Mouse (Mus musculus): ENCODE measurements around the gene Trim33.

Gene Trim33

DNA sequence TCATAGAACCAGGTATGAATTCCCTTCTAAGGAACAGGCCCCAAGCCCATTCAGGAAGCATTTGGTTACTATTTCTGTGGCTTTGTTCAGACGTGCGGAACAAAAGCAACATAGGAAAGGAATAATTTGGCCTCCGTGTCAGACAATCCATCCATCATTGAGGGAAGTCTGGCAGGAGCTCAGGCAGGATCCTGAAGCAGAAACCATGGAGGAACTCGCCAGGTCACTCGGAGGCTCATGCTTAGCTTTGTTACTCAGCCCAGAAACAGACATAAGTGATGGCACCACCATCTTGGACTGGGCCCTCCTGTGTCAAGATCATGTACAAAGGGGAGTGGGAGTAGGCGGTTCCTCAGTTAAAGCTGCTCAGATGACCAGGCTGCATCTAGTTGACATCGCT is 82.1 kb downstream of the Trim33 start:
- no peak for DNase-seq (ENCODE audit: low read depth, low spot score)

DNA sequence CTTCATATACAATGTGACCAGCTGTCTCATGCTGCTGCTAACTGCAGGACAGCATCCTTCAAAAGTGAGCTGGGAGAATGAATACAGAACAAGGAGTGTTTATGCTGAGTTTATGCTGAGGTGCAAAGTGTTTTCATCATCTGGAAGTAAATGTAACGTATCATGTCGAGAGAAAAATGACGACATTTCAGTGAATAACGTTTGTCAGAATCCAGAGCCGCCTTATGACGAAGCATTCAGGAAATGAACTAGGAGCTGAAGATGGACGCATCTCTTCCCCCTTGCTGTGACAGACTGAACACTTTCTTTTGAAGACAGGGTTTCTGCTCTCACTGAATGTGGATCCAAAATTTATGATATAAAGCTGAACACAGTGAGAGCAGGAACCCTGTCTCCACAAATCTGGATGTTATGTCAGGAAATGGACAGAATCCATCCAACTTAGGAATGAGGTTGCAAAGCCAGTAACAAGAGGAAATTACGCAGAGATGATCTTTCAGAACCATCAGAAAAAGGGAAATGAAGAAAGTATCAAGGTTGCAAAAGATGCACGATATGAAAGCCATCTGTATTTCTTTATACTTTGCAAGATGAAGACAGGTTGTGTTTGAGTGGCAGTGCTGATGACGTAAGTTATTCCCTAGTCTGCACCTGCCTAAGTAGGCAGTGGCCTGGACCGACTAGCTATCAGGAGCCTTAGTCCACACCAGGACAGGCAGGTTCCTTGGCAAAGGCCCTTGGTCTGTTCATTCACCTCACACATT is 85.3 kb downstream of the Trim33 start:
- DNase-seq (ENCODE audit: low read depth, low spot score) = no peak

GRCm38 (mm10) chr3:103367176-103367970 is 88.3 kb downstream of the Trim33 start:
- DNase-seq (ENCODE audit: low read depth, low spot score) = no peak

DNA sequence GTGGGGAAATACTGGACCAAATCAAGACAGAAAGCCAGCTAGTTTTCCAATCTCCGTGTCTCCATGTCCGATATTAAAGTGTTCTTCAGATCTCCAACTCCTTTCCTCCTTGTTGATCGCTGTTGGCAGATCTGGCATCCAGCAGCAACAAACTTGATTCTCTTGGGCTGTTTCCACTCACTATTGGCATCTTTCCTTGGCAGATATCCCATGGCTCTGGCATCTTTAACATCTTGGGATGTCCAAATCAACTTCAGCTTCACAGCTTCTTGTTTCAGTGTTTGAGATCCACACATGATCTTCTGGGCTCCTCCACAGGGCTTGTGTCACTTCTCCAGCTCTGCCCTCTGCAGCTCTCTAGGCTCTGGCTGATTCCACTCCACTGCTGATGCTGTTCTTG is 89.6 kb downstream of the Trim33 start:
- DNase-seq (ENCODE audit: low read depth, low spot score) = no peak

GRCm38 (mm10) chr3:103374028-103374427 is 94.9 kb downstream of the Trim33 start:
- peak; percentile 84 for DNase-seq (ENCODE audit: low read depth, low spot score)

DNA sequence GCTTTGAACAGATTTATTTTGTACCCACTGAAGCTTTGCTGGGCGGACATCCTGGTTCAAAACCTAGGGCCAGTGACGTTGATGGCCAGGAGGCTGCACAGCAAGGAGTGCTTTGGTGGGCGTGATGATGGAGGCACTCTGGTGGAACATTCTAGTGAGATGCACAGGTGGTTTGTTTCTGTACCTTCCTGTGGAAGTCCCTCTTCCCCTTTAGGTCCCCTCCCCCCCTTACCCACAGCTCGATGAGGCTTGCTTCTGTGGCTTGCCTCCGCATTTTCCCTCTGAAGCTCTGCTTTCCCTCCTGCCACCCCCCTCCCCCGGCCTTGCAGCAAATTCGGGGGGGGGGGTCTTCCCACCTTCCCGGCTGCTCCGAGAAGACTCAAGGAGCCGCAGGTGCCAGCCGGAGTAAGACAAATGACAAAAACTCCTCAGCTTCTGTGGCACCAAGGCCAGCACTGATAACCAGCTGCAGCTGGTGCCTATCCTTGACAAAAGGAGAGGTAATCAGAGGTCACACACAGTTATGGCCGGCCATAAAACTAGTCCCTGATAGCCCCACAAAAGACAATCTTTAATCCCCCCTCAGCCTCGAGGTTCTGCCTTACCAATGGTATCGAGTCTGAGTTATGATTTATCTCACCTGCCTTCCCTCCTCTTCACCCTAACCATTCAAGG is 96.2 kb downstream of the Trim33 start:
- peak; percentile 47 for DNase-seq (ENCODE audit: low read depth, low spot score)

DNA sequence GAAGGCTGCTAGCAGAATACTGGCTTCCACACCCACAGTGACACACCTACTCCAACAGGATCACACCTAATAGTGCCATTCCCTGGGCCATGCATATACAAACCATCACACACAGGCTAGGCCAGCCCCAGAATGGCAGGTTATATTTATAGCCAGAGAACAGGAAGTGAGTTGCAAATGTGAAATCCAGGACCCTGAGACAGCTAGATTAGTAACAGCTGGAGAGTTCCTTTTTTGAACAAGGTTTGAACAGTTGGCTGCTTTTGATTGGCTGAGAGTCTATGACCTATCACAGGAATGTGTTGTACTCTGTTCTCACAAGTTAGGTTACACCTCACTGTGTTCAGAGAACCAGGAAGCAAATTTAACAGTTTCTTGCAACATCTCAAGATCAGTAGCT is 98.9 kb downstream of the Trim33 start:
- peak; percentile 69 for DNase-seq (ENCODE audit: low read depth, low spot score)

DNA sequence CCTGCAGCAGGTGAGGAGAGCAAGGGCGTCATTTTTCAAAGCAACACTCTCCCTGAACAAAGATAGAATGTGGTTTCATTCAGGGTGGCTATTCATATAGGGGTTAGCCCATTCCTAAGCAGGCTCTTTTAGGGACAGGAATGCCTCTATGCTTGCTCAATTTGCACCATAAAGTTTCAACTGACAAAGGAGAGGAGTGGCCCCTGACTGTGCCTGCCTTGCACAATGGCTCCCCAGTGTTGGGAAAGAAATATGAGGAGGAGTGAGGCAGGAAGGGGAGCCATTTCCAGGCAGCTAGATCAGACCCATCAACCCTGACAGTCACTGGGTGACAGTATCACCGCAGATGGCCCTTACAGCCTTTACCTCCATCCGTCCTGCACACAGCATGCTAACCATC is 100.3 kb downstream of the Trim33 start:
- DNase-seq (ENCODE audit: low read depth, low spot score) = no peak

DNA sequence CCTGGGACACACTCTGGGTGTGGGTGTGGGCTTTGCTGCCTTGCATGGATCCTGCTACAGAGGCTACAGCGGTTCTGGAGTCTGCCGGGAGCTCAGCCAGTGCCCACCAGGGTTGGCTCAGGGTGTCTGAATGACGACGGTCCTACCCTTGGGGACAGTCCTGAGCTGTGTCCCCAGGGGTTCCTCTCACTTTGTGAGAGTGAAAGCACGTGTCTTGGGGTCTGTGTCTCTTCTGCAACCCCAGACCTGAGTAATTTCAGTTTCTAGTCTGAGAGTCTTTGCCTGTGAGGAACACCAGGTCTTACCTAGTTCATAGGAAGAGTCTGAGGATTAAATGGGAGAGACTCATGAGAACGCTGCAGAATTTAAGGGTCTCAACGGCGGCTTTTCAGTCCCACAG is 101.7 kb downstream of the Trim33 start:
- no peak for DNase-seq (ENCODE audit: low read depth, low spot score)

DNA sequence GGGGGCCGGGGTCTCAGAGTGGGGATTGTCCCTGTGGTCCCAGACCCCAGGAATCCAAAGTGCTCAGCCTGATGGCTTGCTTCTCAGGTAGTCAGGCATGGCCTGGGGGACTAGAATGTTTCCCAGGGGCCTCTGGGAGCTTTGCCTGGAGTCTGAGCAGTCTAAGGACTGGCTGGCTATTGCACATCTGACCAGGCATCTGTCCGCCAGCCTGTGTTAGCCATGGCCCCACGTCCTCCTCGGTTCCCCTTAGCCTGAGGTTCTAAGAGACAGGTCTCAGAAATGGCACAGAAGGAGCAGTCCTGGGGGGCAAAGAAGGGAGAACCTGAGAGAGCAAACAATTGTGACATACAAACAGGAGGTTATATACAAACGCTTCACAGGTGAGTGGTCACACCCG is 102.3 kb downstream of the Trim33 start:
- no peak for DNase-seq (ENCODE audit: low read depth, low spot score)

- DNase-seq (ENCODE audit: low read depth, low spot score) = peak; percentile 96
Observed at GRCm38 (mm10) chr3:103382872-103383567, 103.9 kb downstream of the Trim33 start.

DNA sequence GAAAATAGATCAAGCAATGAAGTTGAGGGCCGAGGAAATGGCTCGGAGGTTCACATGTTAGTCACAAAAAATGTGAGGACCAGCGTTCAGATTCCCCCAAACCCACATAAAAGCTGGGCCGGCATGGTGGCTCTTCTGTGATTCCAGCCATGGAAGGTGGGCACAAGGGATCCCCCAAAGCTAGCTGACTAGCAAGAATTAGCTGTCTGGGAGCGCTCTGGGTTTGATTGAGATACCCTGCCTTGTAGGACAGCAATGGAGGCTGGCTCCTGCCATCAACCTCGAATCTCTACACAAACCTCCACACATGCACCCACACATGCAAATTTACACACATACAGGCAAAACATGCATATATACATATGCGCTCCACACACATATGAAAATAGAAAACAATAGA is 105.4 kb downstream of the Trim33 start:
- no peak for DNase-seq (ENCODE audit: low read depth, low spot score)

DNA sequence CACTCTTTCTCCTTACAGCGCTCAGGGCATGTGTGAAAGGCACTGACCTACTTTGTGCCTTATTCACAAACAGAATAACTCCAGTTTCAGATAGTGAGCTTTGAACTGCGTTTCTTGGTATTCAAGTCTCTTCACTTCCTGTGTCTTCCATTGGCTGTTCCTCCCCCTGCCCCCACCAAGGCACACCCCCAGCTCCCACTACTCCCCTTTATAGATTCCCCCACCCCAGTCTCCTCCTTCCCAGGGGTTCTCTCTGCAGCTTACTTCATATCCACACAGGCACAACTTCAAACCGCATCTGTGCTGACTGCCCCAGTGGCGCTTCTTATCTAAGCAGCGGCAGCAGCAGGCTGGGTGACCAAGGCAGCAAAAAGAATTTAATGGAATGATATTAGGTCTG is 105.9 kb downstream of the Trim33 start:
- peak; percentile 70 for DNase-seq (ENCODE audit: low read depth, low spot score)

- peak; percentile 79 for DNase-seq (ENCODE audit: low read depth, low spot score)
Observed at GRCm38 (mm10) chr3:103385383-103386291, 106.5 kb downstream of the Trim33 start.

- DNase-seq (ENCODE audit: low read depth, low spot score) = peak; percentile 97
Observed at GRCm38 (mm10) chr3:103386292-103387031, 107.4 kb downstream of the Trim33 start.

DNA sequence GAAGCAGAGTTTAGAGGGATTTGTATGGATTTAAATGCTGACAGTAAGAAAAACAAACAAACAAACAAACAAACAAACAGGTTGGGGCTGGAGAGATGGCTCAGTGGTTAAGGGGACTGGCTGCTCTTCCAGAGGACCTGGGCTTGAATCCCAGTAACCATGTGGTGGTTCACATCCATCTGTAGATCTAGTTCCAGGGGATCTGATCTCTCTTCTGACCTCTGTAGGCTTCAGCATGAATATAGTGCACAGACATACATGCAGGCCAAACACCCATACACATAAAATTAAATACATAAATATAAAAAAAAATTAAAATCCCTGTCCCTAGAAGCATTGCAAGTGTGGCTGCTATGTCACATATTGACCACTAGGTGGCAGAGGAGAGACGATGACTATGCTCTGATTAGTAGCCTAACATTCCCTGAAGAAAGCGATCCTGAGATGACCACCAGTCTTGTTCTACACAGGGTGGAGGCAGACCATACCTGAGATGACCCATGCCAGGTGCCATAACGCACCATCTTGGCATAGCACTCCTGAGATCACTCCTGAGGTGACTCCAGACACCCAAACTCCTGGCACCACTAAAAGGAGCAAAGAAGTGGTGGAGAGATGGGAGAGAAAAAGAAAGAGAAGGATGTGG is 113.6 kb downstream of the Trim33 start:
- DNase-seq (ENCODE audit: low read depth, low spot score) = peak; percentile 75

GRCm38 (mm10) chr3:103393283-103394060 is 114.4 kb downstream of the Trim33 start:
- DNase-seq (ENCODE audit: low read depth, low spot score) = peak; percentile 65

DNA sequence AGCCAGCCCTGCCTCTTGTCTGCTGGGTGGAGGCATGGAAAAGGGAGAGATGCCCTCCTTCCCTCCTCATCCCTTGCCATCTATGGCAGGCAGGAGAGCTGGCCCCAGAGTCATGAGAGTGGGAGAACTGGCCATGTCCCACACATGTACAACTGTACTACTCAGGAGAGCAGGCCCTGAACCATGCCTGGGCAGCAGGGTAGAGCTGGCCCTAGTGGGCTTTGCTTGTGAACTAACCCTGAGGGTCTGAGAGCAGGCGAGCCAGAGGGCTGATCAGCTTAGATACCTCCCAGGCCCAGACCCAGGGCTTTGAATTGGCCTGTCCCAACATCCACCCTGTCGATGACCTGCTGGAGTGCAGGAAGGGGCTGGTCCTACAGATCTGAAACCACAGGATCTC is 115.0 kb downstream of the Trim33 start:
- DNase-seq (ENCODE audit: low read depth, low spot score) = no peak

DNA sequence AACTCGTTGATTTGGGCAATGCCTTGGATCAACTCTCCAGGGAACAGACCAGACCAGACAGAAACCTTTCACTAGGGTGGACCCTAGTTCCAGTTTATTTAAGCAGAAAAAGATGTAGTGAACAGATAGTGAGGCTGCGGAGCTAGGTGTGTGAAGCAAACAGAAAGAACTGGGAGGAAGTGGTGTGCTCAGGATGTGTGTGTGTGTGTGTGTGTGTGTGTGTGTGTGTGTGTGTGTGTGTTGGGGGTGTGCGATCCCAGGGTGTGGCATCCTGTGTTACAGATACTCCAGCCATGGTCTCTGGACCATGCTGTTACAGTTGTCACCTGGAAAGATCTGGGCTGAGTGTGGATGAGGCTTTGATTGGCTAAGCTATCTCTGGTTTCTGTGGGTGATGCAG is 118.4 kb downstream of the Trim33 start:
- peak; percentile 66 for DNase-seq (ENCODE audit: low read depth, low spot score)
